Mouse (Mus musculus): Measurements from ENCODE around the gene Fam163a. TPM values are rescaled to one million over a fixed set of nuclear protein-coding genes. Genes with fewer than 3 reads are reported as not detected.
"Not testable (repeated sequence)": the region's sequence is repeated elsewhere in the genome, so short reads cannot be mapped to it uniquely, and the experiment has no call there.

Gene Fam163a
- total RNA-seq, 2 experiments from 2014 or later, result 0.10 TPM; not detected in 1

DNA sequence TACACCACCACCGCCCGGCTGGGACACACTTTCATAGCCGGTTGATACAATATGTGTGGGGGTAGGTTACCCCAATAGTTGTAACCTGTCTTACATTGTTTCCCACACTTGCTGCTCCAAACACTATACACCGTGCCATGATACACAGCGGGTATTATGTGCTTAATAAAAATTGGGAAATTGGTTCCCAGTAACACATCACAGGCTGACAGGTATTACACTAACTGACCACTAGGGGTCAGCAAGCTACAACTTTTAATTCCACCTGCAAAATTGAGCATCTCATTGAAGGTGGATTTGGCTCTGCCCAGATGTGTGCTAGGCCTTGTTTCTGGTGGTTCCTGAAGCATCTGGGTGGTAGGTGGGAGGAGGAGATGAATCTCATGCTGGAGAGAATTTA, 119.1 kb downstream of the Fam163a start:
- DNase-seq (ENCODE audit: low spot score in 2 of 2), result no peak

DNA sequence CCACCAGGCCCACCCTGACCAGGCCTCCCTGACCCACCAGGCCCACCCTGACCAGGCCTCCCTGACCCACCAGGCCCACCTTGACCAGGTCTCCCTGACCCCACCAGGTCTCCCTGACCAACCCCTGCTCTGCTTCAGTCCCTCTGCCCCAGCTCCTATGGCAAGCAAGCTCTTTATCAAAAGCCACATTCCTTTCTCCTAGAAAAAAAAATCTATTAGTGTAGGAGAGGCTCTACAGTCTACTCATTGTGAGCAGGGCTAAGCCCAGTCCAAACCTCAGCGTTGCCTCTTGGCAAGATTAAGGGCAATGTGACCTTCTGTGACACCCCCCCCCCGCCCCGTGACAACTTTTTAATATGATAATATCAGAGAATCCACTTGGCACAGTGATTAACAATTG, 120.2 kb downstream of the Fam163a start:
- DNase-seq (ENCODE audit: low spot score in 2 of 2), result no peak

DNA sequence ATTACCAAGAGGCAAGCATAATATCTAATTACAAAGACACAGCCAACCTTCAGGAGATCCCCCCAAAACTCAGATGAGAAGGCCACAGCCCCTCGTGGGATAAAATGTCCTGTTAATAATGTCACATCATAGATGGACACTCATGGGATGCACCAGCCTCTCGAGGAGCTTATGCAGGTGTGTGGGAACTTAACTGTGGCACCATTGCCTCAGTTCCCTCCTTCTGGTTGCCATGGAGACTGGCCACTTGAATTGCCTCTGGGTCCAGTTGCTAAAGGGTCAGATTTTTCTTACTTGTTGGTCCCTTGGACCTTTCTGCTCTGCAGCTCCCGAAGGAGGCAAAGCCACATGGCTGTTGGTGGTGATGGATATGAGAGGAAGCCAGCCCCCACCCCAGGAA, 127.2 kb downstream of the Fam163a start:
- no peak for DNase-seq (ENCODE audit: low spot score in 2 of 2)

DNA sequence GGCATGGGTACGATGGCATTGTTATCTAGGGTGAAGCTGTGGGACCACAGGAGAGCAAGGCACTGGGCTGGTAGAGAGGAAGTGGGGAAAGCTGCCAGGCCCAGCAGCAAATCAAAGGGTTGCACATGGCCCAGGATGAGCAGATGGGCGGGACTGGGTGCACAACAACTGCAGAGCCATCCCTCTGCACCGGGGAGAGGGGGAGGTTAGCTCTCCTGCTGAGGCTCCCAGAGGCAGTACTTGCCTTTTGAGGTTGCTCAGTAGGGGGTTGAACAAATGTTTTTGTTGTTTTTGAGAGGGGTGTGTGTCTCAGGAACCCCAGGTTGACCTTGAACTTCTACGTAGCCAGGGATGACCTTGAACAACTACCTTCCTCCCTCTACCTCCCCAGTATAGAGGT, 128.4 kb downstream of the Fam163a start:
- no peak for DNase-seq (ENCODE audit: low spot score in 2 of 2)

DNA sequence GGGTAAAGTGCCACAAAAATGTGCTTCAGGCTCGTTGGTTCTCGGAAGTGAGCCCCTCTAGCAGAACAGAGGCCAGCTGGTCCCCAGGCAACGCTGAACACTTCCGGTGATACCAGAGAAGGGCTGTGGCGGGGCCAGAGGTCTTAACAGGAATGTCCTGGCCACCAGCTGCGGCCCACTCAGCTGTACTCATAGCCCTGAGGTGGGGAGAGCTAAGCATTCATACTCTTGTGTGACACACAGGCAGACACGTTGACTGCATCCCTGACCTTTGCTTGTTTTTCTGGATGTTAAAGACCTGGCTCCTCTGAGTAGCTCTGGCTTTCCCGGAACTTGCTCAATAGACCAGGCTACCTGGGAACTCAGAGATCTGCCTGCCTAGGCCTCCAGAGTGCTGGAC, 130.3 kb downstream of the Fam163a start:
- DNase-seq (ENCODE audit: low spot score in 2 of 2), result peak in 1 of 2 experiments; percentile 40

DNA sequence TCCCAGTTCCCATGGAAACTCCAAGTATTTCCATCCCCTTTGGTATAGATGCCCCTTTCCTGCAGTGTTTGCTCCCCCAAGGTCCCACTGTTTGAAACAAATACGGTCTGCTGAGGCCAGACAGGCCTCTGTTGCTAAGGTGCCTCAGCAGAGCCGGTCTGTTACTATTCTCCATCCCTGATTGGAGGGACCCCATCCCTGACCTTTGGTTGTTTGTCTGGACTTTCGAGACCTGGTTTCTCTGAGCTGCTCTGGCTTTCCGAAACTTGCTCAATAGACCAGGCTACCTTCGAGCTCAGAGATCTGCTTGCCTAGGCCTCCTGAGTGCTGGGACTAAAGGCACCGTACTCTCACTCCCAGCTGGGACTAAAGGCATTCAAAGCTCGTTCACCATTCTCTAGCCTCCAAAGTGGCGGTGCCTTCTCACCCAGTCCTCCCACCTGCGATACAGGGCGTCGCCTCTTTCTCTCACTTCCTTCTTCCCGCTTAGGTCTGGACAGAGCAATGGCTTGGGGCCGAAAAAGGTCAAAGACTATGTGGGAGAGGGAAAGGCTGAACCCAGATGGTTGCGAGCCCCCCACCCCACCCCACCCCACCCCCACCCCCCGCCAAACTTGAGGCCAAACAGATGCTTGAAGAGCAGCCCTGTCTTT, 131.5 kb downstream of the Fam163a start:
- no peak for DNase-seq (ENCODE audit: low spot score in 2 of 2)

DNA sequence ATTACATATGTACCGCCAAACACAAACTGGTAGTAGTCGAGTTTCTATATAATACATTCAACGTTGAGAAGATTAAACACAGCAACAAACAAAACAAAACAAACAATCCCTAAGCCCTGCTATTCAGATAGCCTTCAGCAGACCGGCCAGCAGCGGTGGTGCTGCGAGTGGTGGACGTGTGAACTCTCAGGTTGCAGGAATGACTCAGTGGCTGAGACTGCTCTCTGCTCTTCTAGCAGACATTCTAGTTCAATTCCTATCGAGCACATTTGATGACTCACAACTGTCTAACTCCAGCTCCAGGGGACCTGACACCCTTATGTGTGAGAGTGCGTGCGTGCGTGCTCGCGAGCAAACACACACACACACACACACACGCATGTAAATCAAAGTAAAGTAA, 134.7 kb downstream of the Fam163a start:
- no peak for DNase-seq (ENCODE audit: low spot score in 2 of 2)

DNA sequence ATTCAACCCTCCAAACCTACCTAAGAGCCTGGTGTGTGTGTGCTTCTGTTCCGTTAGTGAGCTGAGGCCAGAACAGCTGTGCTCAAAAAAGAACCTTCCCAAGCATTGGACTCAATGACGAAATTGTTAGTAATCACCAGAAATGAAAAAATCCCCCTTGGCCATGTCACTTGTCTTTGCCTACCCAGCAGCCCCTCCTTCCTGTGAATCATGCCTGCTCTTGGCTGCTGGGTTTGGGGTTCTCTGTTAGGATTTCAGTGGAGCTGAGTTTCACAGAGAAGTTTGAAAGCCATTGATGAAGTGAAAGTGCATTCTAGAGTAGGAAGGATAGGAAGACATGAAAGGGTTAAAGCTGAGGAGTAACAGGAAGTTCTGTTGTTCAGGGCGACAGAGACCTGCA, 138.7 kb downstream of the Fam163a start:
- no peak for DNase-seq (ENCODE audit: low spot score in 2 of 2)

DNA sequence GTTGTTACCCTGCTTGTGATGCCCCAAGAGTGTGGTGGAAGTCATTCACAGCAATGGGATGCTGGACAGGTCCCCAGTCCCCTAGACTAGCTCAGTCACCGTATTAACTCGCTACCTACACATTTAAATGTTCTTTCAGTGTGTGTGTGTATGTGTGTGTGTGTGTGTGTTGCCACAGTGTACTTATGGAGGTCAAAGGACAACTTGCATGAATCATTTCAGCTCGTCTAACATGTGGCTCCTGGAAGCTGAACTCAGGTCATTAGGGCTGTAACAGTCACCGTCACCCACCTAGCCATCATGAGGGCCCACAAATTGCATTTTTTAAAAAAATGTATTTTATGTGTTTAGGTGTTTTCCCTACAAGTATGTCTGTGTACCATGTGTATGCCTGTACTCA, 142.6 kb downstream of the Fam163a start:
- DNase-seq (ENCODE audit: low spot score in 2 of 2), result no peak

DNA sequence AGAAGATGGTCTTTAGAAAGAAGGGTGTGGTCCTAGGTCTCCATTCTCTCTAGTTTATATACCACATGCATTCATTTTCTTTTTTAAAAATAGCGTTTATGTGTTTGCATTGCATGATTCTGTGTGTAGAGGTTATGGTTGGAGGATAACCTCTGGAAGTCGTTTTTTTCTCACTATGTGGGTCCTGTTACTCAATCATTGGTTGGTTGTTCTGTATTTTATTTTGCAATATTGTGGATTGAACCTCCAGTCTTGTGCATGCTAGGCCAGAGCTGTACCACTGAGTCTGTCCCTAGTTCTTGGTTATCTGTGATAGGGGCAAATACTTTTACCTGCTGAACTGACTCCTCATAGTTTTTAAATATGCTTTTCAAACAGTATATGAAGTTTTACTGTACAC, 146.6 kb downstream of the Fam163a start:
- DNase-seq (ENCODE audit: low spot score in 2 of 2), result no peak

DNA sequence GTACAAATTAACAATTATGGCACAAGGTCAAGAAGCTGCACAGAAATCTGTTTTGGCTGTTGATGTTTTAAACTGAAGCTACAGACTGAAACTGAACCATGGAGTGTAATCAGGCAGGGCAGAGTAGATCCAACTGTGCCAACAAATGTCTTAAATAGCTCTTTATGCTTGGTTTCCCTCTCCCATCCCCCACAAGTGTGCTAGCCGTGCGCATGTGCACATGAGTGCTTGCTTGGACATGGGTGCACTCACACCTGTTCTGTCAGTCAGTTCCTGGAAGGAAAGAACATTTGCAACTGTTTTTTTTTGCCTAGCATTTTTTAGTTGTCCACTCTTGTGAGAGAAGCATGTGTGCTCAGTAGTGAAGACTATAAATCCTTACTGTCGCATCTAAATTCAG, 158.1 kb downstream of the Fam163a start:
- peak in 1 of 2 experiments; percentile 43 for DNase-seq (ENCODE audit: low spot score in 2 of 2)

DNA sequence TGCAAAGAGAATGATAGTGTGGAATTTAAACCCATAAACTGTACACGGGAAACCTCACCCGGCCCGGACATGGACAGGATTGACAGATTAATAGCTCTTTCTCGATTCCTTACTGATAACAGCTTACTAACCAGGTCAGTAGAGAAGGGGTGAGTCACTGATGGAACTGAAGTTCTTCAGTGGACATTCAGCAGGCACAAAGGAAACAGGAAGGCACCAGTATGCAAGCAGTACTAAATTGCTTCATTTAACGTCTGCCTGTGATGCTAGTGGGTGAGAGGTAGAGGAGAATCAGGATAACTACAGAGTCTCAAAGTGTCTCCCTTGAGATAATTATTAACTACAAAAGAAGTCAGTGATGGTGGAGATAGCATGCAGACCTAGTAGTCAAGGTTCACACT, 160.6 kb downstream of the Fam163a start:
- no peak for DNase-seq (ENCODE audit: low spot score in 2 of 2)

DNA sequence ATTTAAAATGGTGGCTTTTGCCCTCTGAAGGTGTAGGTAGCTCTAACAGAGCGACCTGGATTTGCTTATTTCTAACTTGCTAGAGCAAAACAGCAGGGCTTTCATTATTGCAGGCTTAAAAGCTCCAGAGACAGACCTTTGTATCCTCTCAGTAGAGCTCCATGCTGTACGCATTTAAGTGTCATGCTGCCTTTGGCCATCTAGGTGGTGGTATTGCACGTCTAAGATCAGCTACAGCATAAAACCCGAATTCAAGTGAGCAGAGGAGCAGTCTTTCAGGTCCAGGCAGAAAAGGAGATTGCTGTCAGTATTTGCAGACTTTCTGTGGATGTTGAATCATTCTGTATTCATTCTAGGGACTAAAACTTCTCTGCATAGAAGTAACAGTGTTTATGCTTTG, 161.8 kb downstream of the Fam163a start:
- peak in 1 of 2 experiments; percentile 19 for DNase-seq (ENCODE audit: low spot score in 2 of 2)

DNA sequence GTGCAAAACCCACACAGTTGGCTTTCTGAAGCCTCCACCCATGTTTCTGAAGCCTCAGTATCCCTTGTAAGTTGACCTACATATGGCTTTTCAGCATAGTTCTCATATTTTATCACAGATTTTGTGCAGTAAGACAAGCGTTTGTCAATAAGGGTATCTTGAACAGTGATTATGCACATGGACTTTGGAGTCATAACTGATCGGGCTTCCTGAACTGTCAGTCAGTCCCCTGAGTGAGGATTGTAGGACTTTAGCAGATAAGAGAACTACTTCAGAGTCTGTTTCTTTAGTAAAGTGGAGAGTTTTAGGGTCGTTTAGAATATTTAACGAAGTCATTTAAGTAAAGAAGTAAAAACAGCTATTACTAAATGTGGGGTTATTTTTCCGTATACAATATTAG, 162.3 kb downstream of the Fam163a start:
- no peak for DNase-seq (ENCODE audit: low spot score in 2 of 2)

DNA sequence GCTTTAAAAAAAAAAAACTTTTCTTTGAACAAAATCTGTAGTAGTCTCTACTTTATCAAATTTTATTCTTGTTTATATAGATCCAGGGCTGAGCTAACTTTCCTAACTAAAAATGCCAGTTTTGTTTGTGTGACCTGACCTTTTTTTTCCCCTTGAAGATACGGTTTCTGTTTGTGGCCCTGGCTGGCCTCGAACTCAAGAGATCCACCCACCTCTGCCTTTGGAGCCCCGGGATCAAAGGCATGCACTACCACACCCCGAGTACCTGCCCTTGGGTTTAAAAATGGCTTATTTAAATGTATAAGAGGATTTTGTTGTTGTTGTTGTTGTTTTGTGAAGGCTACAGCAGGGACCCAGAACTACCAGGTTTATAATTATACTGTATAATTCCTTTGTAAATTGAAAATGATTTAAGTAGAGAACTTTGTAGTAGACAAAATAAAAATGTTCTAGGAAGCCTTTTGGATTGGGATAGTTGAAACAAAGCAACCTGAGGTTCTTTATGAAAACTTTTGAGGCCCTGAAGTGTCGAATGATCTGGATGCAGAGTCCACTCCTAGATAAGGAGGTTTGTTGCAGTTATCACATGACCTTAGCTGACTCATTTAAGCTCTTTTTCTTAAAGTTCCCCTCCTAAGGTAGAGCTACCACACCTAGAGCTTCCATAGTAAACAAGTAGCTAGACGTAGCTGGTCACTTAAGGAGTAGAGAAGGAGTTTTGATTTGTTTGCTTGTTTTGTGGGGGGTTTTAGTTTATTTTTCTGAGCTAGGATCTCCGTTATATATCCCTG, 163.2 kb downstream of the Fam163a start:
- no peak for DNase-seq (ENCODE audit: low spot score in 2 of 2)

DNA sequence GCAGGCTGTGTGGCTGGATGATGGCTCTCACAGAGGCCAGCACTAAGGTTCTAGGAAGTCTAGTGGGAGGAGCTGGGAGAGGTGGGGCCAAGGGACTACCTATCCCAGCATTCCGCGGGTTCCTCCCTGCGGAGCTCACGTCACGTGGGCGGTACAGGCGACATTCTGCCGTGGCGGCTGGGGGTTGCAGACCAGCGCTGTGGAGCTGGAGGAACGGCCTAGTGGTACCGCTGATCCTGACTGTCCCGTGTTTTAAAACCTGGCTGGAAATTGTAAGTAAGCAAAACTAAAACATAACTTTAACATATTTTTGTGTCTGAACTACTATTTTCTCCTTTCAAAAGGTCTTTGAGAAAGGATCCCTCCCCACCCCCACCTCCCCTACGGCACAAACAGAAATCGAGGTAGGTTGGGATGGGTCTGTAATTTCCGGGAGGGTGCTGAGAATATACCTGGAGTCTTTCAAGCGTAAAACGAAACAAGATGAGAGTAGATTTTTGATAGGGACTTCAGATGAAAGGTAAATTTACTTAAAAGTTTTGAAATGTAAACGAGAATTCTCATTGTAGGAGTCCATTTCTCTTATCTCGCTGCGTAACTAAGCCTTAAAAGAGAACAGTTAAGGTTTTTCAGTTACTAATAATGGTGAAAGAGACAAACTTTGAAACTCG, 164.0 kb downstream of the Fam163a start:
- DNase-seq (ENCODE audit: low spot score in 2 of 2), result peak; percentile 79 to 89

DNA sequence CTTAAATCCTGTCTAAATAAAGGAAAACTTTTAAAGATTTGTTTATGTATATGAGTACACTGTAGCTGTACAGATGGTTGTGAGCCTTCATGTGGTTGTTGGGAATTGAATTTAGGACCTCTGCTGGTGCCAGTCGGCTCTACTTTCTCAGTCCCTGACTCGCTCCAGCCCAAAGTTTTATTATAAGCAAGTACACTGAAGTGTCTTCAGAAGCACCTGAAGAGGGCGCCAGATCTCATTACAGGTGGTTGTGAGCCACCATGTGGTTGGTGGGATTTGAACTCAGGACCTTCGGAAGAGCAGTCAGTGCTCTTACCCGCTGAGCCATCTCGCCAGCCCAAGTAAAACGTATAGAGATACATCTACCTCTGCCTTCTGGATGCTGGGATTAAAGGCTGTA, 164.8 kb downstream of the Fam163a start:
- not testable (repeated sequence) for DNase-seq (ENCODE audit: low spot score in 2 of 2)

DNA sequence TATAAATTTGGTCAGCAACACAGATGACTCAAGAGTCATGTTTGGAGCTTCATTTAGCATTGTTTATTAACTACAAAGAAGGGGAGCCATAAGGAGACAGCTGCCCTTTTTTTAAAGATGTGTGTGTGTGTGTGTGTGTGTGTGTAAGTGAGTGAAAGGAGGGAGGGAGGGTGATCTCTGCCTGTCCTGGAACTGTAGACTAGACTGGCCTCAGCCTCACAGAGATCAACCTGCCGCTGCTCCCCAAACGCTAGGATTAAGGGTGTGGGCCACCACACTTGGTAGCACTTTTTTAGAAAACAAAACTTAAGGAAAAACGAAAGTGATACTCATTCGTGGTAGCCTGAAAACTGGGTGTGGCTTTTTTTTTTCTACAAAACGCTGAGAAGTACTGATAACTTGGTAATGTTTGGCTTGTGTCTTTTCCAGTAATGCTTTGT, 167.7 kb downstream of the Fam163a start:
- no peak for DNase-seq (ENCODE audit: low spot score in 2 of 2)

DNA sequence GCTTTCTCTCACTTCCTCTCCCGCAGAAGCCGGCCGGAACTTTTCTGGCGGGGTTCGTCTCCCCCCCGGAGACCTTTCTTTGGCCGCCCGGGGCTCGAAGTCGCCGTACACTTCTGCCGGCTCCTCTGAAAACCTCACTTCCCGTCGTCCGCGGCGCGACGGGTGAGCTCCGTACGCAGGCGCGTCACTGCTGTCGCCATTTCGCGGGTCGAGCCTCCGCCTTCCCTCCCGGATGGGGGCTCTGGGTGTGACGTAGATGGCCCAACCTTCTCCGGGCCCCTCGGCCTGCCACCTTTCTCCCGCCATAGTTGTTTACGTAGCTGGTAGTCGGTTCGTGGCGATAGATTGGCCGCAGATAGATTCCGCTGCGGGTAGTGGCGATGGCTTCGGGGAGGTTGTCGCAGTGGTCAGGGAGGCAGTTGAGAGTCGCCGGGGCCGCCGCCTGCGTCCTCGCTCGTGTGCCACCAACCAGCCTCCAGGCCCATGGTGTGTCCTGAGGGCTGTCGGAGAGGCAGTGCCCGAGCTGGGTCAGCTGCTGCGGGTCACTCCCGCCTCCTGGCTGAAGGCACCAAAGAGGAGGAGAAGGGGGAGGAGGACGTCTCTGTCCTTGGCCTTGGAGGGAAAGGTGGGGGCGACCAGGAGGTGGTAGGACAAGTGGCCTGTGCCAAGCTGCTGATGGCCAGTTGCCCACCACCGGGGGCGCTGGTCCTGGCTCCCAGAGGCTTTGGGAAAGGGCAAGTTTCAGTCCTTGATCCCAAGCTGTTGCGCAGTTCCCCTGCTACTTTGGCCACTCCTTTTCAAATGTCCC, 168.7 kb downstream of the Fam163a start, which contains the start of gene Tor1aip1:
Gene Tor1aip1, minus strand, starts transcription at position 551 of the 808 bp plus-strand sequence.
- DNase-seq (ENCODE audit: low spot score in 2 of 2), result peak; percentile 90 to 95

DNA sequence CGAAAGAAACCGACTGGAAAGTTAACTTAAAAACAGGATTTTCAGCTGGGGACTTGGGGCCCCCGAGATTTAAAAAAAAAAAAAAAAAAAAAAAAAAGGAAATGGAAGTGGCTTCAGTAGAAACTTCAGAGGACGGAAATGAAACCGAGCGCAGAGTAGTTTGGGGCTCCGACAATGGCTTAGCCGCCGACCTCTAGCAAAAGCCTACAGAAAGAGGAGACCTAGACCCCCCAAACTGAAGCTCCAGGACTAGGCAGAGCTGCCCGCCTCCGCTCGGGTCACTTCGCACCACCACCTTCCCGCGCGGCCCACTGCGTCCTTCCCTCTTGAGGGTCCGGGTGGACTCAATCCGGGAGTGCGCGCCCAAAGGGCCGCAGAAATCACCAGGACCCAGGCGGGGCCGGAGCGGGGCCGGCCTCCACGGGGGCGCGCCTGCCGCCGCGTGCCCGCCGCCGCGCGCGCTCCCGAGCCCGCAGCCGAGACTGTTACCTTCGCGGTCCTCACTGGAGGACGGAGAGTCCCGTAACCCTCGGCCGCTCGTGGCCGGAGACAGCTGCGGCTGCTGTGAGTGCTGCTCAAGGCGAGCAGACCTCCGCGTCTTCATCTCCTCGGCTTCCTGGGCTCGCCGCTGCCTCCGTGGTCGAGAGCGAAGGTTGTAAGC, 169.4 kb downstream of the Fam163a start, which contains the start of gene Tor1aip2:
Gene Tor1aip2, plus strand, starts transcription at position 135 of the 661 bp plus-strand sequence.
- DNase-seq (ENCODE audit: low spot score in 2 of 2), result peak; percentile 66 to 81

DNA sequence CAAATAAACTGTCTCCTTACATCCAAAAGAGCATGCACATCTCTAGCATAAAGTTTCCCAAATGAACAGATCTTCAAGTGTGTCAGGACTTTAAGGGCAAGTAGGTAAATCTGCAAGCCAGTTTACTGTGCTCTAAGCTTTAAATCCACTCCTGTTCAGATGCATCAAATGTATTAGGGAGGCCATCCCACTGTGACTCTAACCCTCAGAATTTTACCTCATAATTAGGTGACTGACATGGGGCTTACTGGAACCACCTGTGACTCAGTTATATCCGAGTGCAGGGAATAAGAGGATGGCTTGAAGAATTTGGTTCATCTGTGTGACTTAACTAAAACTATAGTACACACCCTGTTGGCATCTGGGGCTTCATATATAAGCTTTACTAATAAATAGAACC, 170.2 kb downstream of the Fam163a start:
- no peak for DNase-seq (ENCODE audit: low spot score in 2 of 2)
